Mouse (Mus musculus) thymus, postnatal 14 days (tissue): ENCODE results near the gene Urod.

ENCODE experiments used
- DNase-seq: peaks from one replicate; pipeline ENCODE4 v3.0.0; 2021

Gene Urod

GRCm38 (mm10) chr4:116993672-116994621 is at the start of gene Urod:
Gene Urod, minus strand, starts transcription at chr4:116994413.
- peak; percentile 98 for DNase-seq

- no peak for DNase-seq
These were observed 47.1 kb upstream of the Urod start for GRCm38 (mm10) chr4:117041283-117041721.

DNA sequence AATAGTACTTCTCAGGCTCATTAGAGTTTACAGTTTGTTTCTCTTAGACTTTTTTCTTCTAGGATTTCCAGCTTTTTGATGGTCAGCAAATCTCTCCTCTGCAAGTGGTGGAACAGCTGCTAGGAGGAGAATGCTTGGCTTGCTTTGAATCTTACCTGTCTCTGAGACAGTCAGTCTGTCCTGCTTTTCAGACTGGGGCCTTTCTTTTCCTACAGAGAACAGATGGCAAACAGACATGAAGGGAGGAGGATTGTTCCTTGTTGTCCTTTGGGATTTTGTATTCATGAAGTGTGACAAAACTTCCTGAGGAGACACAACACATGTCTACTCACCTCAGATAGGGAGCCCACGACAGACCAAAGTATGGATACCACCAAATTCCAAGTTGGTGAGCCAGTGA is 46.6 kb upstream of the Urod start:
- DNase-seq = no peak

GRCm38 (mm10) chr4:117039925-117040687 is 45.9 kb upstream of the Urod start:
- no peak for DNase-seq

DNA sequence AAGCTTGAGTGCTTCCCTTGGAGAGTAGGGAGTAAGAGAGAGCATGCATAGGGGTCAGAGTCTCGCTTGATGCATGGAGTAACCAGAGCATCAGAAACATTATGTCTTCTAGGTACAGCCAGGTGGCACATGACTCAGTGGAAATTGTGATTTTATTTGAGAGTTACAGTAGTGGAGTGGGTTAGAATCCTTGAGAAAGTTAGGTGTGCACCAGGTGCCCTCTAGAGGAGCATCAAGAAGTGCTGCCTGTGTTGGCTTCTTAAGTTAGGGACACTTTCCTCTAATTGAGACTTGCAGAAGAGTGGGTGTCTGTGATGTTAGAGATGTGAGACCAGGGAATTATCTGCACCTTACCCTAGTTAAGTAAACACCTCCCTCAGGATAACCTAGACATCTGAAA is 36.9 kb upstream of the Urod start:
- DNase-seq = no peak

- DNase-seq = no peak
These were observed 29.3 kb upstream of the Urod start for GRCm38 (mm10) chr4:117023469-117023868.

DNA sequence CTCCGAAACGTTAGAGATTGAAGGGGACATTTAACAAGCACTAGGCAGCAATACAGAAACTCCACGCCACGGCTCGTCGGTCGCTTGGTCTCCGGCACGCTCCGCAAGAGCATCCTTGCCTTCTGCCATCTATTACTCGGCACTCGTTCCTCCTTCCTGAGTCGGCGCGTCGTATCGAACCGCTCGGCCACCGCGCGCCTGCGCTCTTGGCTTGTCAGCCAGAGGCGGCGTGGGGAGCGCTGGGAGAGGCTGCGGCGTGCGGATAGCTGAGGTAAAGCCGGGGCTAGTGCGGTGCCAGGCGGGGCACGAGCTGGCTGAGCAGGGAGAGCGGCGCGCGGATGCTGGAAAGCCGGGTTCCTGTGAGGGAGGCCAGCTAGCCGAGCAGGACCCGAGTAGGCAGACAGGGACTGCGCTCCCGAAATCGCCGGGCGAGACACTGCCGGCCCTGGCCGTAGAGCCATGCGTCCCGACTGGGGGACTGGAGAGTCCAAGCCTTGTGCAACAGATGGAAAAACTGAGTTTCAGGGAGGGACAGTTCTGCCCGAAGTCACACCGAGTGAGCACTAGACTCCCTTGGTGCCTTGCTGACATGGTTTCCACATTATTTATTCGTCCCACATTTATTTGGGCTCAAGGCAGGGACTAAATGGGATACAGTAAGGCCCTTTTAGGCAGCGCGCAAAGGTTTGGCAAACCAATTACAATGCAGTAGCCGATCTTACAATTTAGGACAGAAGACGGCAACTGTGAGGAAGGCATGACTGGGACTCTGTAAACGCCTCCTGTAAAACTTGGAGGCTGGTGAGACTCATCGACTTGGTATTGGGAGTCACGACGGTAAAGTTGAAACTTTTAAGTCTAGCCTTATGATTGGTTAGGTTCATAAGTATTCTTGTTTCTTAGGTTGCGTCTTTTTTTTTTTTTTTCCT is 25.3 kb upstream of the Urod start, which contains the start of gene Eif2b3:
Gene Eif2b3 (plus strand): TSS at position 197 of the 929 bp plus-strand sequence.
- peak; percentile 93 for DNase-seq

GRCm38 (mm10) chr4:117018327-117018726 is 24.1 kb upstream of the Urod start:
- DNase-seq = no peak

DNA sequence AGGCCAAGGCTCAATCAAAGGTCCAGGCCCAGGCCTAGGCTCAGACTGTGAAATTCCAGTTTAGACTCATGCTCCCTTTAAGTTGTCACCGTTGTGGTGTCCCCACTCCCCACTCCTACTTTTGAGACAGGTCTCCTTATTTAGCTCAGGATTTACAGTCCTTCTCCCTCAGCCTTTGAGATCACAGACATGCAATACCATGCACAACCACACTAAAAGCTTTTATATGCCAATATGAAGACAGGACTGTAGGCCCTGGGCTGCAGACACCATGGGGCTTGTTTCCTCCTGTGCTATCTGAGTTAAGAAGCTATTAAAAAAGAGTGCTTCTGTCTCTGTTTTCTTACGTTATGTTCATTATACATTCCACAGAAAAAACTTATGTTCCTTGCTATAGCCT is 23.5 kb upstream of the Urod start:
- DNase-seq = no peak

- no peak for DNase-seq
These were observed 20.7 kb upstream of the Urod start for GRCm38 (mm10) chr4:117014901-117015415.

DNA sequence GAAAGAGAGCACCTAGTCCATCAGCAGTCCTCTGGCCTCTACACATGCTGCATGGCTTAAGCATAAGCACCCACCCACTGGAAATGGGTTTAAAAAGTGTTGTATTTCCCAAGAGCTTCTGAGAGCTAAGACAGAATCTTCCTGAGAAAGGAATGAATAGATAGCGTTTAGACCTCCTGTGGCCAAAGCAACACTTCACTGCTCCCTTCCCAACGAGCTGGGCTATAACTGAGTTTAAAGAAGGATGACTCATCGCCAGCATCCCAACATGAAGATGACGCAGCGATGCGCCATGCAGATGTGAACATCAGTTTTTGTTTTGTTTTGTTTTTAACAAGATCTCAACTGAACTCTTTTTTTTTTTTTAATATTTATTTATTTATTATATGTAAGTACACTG is 19.4 kb upstream of the Urod start:
- no peak for DNase-seq

- no peak for DNase-seq
These were observed 16.0 kb upstream of the Urod start for GRCm38 (mm10) chr4:117010231-117010630.

GRCm38 (mm10) chr4:117007058-117007457 is 12.8 kb upstream of the Urod start:
- no peak for DNase-seq

GRCm38 (mm10) chr4:117005611-117006400 is 11.6 kb upstream of the Urod start:
- DNase-seq = no peak

- no peak for DNase-seq
These were observed 10.4 kb upstream of the Urod start for GRCm38 (mm10) chr4:117004649-117005048.

DNA sequence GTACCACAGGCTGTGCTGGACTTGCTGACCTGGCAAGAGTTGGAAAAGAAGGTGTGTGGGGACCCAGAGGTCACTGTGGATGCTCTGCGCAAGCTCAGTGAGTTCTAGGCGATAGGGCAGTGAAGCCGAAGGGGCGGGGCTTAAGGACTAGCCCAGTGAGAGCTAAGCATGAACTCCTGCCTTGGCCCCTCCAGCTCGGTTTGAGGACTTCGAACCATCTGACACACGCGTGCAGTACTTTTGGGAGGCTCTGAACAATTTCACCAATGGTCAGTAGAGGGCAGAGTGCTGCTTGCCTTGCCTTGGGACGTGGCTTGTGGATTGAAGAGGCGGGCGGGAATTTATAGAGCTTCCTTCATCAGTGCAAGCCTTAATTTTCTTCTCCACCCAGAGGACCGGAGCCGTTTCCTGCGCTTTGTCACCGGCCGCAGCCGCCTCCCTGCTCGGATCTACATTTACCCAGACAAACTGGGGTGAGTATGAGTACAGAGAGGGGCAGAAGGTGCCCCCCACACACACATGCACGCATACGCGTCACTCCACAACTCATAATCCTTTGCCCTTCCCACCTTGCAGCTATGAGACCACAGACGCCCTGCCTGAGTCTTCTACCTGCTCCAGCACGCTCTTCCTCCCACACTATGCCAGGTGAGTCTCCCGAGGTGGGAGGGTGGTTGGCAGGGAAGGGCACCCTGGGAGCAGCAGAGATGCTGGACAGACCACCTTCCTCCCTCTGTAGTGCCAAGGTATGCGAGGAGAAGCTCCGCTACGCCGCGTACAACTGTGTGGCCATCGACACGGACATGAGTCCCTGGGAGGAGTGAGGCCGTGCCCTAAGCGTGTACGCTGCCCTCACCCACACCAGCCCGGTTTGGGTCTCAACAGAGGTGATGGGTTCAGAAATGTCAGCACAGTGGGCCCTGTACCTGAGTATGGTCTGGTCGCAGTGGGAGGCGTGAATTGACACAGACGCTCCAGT is 8.6 kb upstream of the Urod start:
- peak; percentile 48 for DNase-seq

GRCm38 (mm10) chr4:117001957-117002356 is 7.7 kb upstream of the Urod start:
- DNase-seq = no peak

DNA sequence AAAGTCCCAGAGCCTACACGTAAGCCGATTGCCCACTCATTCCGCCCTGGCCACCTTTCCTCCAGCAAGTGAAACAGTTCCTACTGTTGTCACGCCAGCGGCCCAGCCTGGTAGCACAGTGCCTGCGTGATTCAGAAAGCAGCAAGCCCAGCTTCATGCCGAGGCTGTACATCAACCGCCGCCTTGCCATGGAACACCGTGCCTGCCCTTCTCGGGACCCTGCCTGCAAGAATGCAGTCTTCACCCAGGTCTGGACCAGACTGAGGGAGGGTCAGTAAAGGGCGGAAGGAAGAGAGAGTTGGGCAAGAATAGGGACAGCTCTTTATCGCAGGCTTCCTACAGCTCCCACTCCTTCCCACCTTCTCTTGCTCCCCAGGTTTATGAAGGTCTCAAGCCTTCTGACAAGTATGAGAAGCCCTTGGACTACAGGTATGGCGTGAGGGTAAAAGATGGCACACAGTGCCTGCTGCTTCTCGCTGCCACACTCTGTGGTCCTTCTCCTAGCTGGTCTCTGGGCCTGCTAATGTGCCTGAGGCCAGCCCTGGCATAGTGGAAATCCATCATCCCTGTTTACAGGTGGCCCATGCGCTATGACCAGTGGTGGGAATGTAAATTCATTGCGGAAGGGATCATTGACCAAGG is 5.4 kb upstream of the Urod start:
- no peak for DNase-seq

GRCm38 (mm10) chr4:116995798-116996135 is 1.6 kb upstream of the Urod start:
- DNase-seq = peak; percentile 52
